8 mouse cellular contexts compared by ENCODE assay signal in the genomic region with DNA sequence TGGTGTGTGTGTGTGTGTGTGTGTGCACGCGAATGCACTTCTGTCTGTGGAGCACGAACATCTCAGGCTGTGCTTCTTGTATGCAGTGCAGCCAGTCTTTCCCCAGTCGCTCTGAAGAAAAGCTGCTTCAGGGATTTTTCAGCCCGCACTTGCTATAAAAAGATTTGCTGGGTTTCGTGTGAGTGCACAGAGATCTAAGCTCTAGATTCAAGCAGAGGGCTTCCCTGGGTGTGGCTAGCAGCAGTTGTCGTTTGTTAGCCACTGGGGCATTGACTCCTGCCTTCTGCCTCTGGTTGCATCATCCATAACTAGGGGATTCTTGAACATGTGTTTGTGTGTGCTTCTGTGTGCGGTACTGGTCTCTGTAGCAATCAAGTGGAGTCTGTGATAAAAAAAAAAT.
DNase-seq lines count a peak whose midpoint lies in the region; ATAC-seq and TF ChIP-seq lines count a peak whose summit lies in the region.

No protein-coding gene starts in this region.

- H3K9ac ChIP-seq in heart, embryonic 11.5 days (ENCODE audit: low read depth, low read length): no peak overlapping the region

- H3K27me3 ChIP-seq in midbrain, embryonic 10.5 days (ENCODE audit: low read depth, poor library complexity, severe bottlenecking): peaks cover 12% of the 10 kb centered on the region; the same call in 1 of the 2 replicates
- peaks cover 48% of the 10 kb centered on the region for H3K27me3 ChIP-seq in heart, embryonic 11.5 days (ENCODE audit: control insufficient read depth, insufficient read depth, low read length)

- intact Hi-C loops in heart, postnatal 36 days (cut with DNase I): loop anchor here (5.0 kb wide), 1 partner anchor 78 kb away; no protein-coding TSS in a partner anchor

- peaks cover 28% of the 10 kb centered on the region for H3K4me1 ChIP-seq in embryonic fibroblast, embryonic 13.5 days (ENCODE audit: control insufficient read depth, insufficient read depth, low read length)
- peaks cover 71% of the 10 kb centered on the region for H3K4me1 ChIP-seq in midbrain, embryonic 10.5 days
- peaks cover 27% of the 10 kb centered on the region for H3K4me1 ChIP-seq in heart, embryonic 11.5 days (ENCODE audit: control insufficient read depth, insufficient read depth, low read length)

- H3K4me2 ChIP-seq in heart, embryonic 11.5 days: no peak overlapping the region

- peak overlapping the region; percentile 17 for H3K27ac ChIP-seq in embryonic fibroblast, embryonic 13.5 days (ENCODE audit: insufficient read depth, low read length)
- H3K27ac ChIP-seq in midbrain, embryonic 10.5 days (replicated peaks): peak overlapping the region; percentile 76
- no peak overlapping the region for H3K27ac ChIP-seq in heart, embryonic 11.5 days (ENCODE audit: low read depth, low read length)

- DNase-seq in heart, adult 18-20 months: peak; percentile 38 to 55
- DNase-seq in heart, postnatal 36 days: no peak
- DNase-seq in 3T3-L1 (ENCODE audit: low read depth, low spot score): peak; percentile 47
- no peak for DNase-seq in midbrain, embryonic 10.5 days (ENCODE audit: low spot score)
- DNase-seq in cerebellum, postnatal 4 days (ENCODE audit: low spot score in 2 of 2): no peak

- no peak overlapping the region for H3K4me3 ChIP-seq in embryonic fibroblast, embryonic 13.5 days (ENCODE audit: insufficient read depth, low read length)
- no peak overlapping the region for H3K4me3 ChIP-seq in midbrain, embryonic 10.5 days
- no peak overlapping the region for H3K4me3 ChIP-seq in heart, embryonic 11.5 days (ENCODE audit: low read depth, low read length)

- no peak for ATAC-seq in erythroid progenitor cell, adult 5-6 weeks (replicated peaks; ENCODE audit: low FRiP score, poor library complexity, severe bottlenecking)
- ATAC-seq in heart, embryonic 11.5 days (replicated peaks; ENCODE audit: insufficient number of reproducible peaks, low FRiP score, low TSS enrichment): no peak

- no peak for TF ChIP-seq POLR2A in embryonic fibroblast, embryonic 13.5 days (IDR thresholded peaks at IDR 0.05; ENCODE audit: low read depth, low read length)

- TF ChIP-seq CTCF in embryonic fibroblast, embryonic 13.5 days (IDR thresholded peaks at IDR 0.05; ENCODE audit: borderline replicate concordance, insufficient read depth, low read length): no peak

- no peaks in the 10 kb centered on the region for H3K36me3 ChIP-seq in midbrain, embryonic 10.5 days
- no peaks in the 10 kb centered on the region for H3K36me3 ChIP-seq in heart, embryonic 11.5 days (ENCODE audit: control insufficient read depth, insufficient read depth, low read length)

- 73% methylated on average over 8 of the region's 8 CpGs for WGBS in midbrain, embryonic 10.5 days
- 57% methylated on average over 8 of the region's 8 CpGs for WGBS in heart, embryonic 11.5 days (ENCODE audit: insufficient replicate concordance)

- H3K9me3 ChIP-seq in midbrain, embryonic 10.5 days (replicated peaks): no peaks in the 10 kb centered on the region
- no peaks in the 10 kb centered on the region for H3K9me3 ChIP-seq in heart, embryonic 11.5 days (replicated peaks; ENCODE audit: control insufficient read depth, low read length)

Comparison
In these comparisons a context has a peak if more than half of its experiments do, and no peak if none do; other contexts are left out.
1. DNase-seq: peak in heart, adult 18-20 months (2 of 2) and 3T3-L1 (single experiment); none in heart, postnatal 36 days (0 of 2), midbrain, embryonic 10.5 days (single experiment) and cerebellum, postnatal 4 days (0 of 2).